Mouse (Mus musculus): ENCODE results near the gene Cdk5rap3. TPM values are rescaled to one million over a fixed set of nuclear protein-coding genes. Genes with fewer than 3 reads are reported as not detected.

The Cdk5rap3 gene
- total RNA-seq, 2 experiments from 2014 or later: 71.6 to 74.7 TPM

DNA sequence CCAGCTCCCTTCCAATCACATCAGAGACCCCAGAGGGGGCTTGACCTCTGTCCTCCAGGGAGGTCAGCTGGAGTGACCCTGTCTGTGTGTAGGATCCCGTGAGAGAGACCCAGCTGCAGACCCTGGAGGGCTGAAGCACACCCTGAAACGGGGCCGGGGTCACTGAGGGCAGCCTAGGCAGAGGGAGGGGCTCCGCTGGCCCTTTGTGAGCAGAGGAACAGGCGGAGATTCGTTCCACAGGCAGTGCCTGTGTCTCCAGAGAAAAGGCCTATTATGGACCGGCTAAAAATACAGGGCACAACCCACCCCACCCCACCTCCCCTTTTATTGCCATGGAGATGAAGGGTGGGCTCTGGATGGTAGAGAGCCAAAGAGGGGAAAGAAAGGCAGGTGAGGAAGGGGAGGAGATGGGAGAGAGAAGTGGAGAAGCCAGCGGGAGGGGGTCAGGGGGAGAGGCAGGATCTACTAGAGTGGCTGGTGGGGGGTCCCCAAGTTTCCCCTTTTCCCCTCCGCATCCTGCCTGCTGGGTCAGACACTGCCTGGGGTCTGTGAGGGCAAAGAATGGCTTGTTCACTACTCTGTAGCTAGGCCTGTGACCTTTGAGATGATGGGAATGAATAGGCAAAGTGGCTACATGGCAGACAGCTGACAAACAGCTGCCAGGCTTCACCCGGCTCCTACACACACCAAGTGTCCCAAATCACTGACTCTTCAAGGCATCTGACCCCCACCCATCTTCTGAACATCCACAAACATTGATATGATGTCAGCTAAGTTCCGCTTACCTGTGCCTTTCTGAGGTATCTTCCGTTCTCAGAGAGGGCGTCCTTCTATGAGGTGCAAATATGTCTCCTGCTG, 16.6 kb downstream of the Cdk5rap3 start:
- DNase-seq (ENCODE audit: low spot score in 2 of 2): no peak

- DNase-seq (ENCODE audit: low spot score in 2 of 2): no peak
These were observed 20.4 kb downstream of the Cdk5rap3 start for GRCm38 (mm10) chr11:96895886-96896285.

GRCm38 (mm10) chr11:96893203-96893842, 23.0 kb downstream of the Cdk5rap3 start:
- no peak for DNase-seq (ENCODE audit: low spot score in 2 of 2)

- DNase-seq (ENCODE audit: low spot score in 2 of 2): no peak
These were observed 24.3 kb downstream of the Cdk5rap3 start for GRCm38 (mm10) chr11:96891784-96892527.

- no peak for DNase-seq (ENCODE audit: low spot score in 2 of 2)
These were observed 29.3 kb downstream of the Cdk5rap3 start for GRCm38 (mm10) chr11:96886942-96887546.

- DNase-seq (ENCODE audit: low spot score in 2 of 2): no peak
These were observed 30.4 kb downstream of the Cdk5rap3 start for GRCm38 (mm10) chr11:96885901-96886340.

- DNase-seq (ENCODE audit: low spot score in 2 of 2): no peak
These were observed 36.0 kb downstream of the Cdk5rap3 start for GRCm38 (mm10) chr11:96880296-96880695.

- no peak for DNase-seq (ENCODE audit: low spot score in 2 of 2)
These were observed 36.9 kb downstream of the Cdk5rap3 start for GRCm38 (mm10) chr11:96879359-96879758.

DNA sequence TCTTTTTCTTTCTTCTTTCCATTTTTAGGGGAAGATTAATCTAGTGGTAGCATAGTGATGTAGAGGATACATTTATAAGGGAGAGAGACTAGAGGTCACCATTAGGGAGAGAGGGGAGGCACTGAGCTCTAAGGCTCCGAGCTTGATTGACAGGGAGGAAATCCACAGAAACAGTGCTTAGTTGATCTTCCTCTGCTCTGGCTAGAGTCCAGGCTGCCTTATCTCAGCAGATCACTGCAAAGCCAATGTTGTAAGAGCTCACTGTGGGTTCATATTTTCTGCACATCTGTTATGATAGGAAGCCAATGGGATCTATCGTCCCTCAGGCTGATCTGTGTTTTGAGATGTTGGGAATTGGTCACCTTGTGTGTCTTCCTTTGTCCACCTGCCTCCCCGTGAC, 37.6 kb downstream of the Cdk5rap3 start:
- DNase-seq (ENCODE audit: low spot score in 2 of 2): no peak

DNA sequence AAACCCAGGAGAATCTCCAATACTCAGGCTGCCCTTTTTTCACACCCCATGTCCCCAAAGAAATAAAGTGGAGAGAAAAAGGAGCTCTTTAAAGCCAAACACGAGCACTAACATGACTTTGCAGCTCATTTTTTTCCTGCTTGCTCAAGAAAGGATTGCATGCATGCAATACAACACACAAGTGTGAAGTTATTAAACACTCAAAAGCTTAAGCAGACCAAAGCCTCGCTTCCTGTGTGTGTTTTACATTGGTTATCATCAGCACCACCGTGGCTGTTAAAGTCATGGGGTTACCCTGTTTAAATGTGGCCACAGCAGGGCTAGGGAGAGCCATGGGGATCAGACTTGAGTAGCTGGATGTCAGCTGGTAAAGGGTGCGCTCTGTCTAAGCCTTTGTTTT, 39.2 kb downstream of the Cdk5rap3 start:
- DNase-seq (ENCODE audit: low spot score in 2 of 2): no peak

DNA sequence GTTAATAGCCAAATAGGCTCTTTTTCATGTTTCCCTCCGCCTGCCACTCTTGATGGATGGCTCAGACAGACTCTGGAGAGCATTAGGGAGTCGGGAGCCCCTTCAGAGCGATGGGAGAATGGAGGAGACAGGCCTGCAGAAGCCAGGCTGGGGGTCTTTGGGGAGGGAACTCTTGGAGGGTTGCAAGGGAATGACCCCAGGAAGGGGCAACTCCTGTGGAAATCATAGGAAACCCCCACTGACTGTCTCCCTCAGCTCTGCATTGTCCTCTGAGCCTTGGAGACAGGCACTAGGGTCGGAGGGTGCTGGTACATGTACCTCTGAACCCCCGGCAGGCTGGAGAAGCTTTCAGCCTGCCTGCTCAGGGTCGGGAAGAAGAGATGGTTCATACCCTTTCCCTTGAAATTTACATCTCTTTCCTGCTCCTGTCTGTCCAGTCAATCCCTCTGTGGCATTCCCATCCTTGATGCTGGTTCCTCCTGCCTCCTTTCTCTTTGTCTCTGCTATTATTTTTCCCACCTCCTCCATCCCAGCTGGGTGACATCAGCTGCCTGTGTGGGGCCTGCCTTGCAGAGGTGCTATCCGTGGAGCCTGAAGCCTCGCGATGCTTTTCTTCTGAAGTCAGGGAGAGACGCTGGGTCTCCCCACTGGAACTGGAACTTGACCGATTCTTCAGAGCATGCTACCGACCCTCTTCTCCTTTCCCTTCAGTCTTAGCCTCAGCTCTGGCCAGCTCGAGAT, 39.8 kb downstream of the Cdk5rap3 start:
- no peak for DNase-seq (ENCODE audit: low spot score in 2 of 2)

DNA sequence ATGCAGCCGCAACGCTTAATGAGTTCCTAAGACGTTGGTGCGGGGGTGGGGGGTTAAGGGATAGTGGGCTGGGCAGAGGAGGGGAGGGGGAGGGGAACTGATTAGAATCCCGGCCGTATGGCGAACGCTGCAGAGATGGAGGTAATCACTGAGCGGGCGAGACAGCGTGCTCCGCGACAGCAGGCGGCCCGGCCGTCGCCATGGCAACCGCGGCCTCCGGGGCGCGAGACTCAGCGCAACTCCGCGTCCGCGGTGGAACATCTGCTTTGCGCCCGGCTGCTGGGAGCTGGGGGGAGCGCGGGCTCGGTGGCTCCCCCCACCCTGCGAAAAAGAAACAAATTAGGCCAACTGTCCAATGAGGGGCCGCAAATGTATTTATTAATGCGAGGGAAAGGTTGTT, 40.6 kb downstream of the Cdk5rap3 start:
- DNase-seq (ENCODE audit: low spot score in 2 of 2): peak; percentile 40 to 45

DNA sequence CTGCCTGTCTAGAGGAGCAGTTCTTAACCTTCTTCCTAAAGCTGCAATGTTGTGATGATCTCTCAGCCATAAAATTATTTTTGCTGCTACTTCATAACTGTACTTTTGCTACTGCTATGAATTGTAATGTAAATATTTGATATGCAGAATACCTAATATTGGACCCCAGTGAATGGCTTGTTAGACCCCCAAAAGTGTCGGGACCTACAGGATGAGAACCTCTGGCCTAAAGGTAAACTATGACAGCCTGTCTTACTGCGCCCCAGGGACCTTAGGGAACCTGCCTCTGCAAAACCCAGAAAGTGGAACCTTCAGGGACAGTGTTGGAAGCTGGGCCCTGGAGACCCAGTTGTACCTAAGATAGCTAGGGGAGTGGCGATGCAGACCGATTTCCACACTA, 41.0 kb downstream of the Cdk5rap3 start:
- DNase-seq (ENCODE audit: low spot score in 2 of 2): no peak

DNA sequence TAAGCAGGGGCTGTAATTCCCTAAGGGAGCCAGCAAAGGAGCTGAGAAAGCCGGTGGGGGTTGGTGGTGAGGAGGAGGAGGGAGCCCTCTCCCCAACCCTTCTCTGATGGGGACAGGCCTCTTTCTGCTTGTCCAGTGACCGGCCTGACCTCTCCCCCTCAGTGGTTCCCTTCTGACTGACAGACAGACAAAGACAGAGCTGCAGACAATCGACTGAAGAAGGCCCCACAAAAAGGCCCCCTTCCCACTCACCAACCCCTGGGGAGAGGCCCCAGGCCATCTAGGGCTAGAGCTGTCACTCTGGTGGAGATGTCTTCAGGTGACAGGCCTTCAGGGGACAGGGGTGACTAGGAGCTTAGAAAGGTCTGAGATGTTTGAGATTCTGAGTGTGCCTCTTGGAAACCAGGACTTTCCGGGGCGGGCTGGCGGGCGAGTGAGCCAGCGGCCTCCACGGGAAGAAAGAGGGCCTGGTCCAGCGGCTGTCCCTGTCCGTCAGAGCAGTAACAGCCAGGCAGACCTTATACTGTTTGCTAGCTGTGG, 42.6 kb downstream of the Cdk5rap3 start:
- DNase-seq (ENCODE audit: low spot score in 2 of 2): no peak

DNA sequence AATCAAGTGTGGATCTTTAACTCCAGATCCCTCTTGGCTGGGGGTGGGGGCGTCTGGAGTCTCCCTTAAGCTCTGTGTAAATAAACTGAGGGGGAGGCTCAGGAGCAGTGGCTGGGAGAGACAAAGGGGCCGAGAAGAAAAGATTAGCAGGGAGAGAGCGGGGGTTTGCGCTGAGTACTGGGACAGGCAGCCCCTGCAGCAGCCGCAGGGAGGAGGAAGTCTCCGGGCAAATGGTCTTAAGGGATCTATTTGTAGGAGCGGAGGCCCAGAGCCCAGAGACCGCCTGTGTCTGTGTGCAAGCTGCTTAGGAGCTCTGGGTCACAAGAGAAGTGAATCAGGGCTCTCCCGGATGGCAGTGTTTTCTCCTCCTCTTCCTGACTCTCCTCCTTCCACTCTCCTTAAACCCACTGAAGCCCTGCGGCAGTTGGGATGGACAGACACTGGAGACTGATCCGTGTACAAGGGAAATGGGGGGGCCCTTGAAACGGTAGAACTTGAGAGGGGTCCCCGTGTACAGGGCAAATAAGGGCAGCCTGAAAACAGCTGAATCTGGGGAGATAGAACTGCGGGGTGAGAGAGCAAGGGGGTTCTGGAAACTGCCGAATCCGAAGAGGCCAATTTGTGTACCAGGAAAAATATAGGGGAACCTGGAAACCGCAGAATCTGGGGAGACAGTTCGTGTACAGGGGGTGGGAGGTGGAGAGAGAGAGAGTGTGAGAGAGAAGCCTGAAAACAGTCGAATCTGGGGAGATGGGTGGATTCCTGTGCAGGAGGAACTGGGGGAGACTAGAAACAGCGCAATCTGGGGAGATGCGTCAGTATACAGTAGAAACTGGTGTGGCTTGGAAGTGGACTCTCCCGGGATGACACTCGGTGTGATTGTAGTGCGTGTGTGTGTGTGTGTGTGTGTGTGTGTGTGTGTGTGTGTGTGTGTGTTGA, 43.6 kb downstream of the Cdk5rap3 start:
- DNase-seq (ENCODE audit: low spot score in 2 of 2): no peak

DNA sequence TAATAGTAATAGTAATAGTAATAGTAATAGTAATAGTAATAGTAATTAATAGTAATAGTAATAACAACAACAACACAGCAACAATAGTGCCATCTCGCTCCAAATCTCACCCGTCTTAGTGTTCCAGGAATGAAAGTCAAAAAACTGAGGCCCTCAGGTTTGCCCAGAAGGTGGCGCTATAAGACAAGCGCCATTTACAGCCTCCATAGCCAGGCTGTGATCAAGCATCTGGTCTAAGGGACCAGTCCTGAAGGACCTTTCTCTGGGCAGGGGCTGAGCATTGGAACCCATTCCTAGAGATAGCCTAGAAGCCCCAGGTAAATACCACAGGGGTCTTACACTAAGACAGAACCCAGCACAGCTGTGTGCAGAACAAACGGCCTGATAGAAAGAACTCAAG, 49.1 kb downstream of the Cdk5rap3 start:
- peak in 1 of 2 experiments; percentile 17 for DNase-seq (ENCODE audit: low spot score in 2 of 2)

GRCm38 (mm10) chr11:96863206-96863995, 52.9 kb downstream of the Cdk5rap3 start:
- DNase-seq (ENCODE audit: low spot score in 2 of 2): no peak

DNA sequence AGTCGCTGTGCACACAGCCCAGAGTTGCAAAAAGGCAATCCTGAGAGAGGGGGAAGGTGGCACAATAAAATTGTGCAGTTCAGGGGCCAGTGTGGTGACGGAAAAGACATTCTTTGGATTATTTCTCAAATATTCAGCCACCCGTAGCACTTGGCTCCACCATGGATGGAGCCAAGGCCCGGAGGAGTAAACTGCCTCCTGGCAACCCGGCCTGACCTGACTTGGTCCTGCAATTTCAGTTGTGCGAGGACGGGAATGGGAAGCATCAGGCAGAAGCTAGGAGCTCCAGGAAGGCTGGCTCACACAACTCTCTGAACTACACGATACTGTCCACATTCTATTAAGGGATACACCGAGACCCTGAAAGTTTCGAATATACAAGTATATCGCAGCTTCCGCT, 53.8 kb downstream of the Cdk5rap3 start:
- no peak for DNase-seq (ENCODE audit: low spot score in 2 of 2)
